Mouse (Mus musculus): ENCODE results near the gene Ddo. TPM values are rescaled to one million over a fixed set of nuclear protein-coding genes. Genes with fewer than 3 reads are reported as not detected.

The Ddo gene
- total and polyA plus RNA-seq, 2 experiments from 2014 or later = 3.1 to 3.7 TPM

DNA sequence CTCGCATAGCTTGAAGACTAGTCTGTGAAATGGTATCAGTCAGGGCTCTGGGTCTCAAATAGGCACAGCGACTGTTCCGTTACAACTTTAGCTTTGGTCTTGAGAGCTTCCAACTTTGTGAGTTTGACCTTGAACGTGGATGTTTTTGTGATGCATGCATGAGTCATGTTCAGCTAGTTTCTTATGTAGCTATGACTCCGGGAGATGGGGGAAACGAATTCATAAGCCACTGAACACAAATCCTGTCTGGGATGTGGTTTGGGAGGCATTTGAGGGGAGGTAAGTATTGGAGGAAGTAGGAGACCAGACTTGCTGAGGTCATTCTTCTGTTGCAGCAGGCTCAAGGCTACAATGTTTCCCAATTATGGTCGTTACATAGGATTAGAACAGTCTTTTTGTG, 46.1 kb downstream of the Ddo start:
- Histone ChIP-seq H3K4me2 (ENCODE audit: low read depth) (no peak overlapping the region), H3K27me3 (ENCODE audit: insufficient read depth, low read length) (no peaks in the 10 kb centered on the region), H3K4me1 (ENCODE audit: insufficient read depth) (no peaks in the 10 kb centered on the region; the same call in 1 of the 2 replicates), H3K36me3 (ENCODE audit: insufficient read depth) (no peaks in the 10 kb centered on the region), H3K4me3 (ENCODE audit: low read depth, low read length) (no peak overlapping the region), H3K9me3 (ENCODE audit: low read length) (no peaks in the 10 kb centered on the region), H3K27ac (ENCODE audit: low read depth, low read length) (no peak overlapping the region), H3K9ac (no peak overlapping the region)
- no peak for TF ChIP-seq CTCF (IDR thresholded peaks at IDR 0.05; ENCODE audit: low read depth)
- DNase-seq (no peak), ATAC-seq (no peak)
- WGBS = 78% methylated on average over 7 of the region's 7 CpGs

DNA sequence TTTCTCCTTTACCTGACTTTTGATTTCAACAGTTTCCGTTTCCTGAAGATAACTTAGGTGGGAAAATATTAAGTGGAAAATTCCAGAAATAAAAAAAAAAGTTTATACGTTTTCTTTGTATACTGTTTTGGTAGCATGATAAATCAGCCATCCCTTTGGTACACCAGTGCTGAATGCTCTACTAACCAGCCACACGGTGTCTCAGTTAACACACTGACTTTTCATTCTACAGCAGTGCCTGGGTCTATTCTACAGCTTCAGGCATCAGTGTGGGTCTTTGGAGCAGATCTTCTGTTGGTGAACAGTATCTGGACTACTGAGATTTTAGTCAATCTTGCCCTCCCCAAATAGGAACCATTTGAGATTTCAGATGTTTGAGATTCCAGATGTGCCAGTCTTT, 48.7 kb downstream of the Ddo start:
- no peak for ATAC-seq
- TF ChIP-seq CTCF (IDR thresholded peaks at IDR 0.05; ENCODE audit: low read depth) = peak; percentile 53
- Histone ChIP-seq H3K27ac (ENCODE audit: low read depth, low read length) (no peak overlapping the region), H3K36me3 (ENCODE audit: insufficient read depth) (no peaks in the 10 kb centered on the region), H3K4me1 (ENCODE audit: insufficient read depth) (peaks cover 10% of the 10 kb centered on the region), H3K27me3 (ENCODE audit: insufficient read depth, low read length) (no peaks in the 10 kb centered on the region), H3K9ac (no peak overlapping the region), H3K4me2 (ENCODE audit: low read depth) (no peak overlapping the region), H3K4me3 (ENCODE audit: low read depth, low read length) (no peak overlapping the region), H3K9me3 (ENCODE audit: low read length) (no peaks in the 10 kb centered on the region)
- DNase-seq = peak; percentile 45
- 77% methylated on average over 3 of the region's 3 CpGs for WGBS

GRCm38 (mm10) chr10:40682470-40682869, 52.7 kb downstream of the Ddo start:
- 20% methylated on average over 8 of the region's 8 CpGs for WGBS
- Histone ChIP-seq H3K9me3 (ENCODE audit: low read length) (no peaks in the 10 kb centered on the region), H3K9ac (peak overlapping the region; percentile 49; the same call in 1 of the 2 replicates), H3K4me2 (ENCODE audit: low read depth) (peak overlapping the region; percentile 77), H3K27ac (ENCODE audit: low read depth, low read length) (peak overlapping the region; percentile 16; the same call in 1 of the 2 replicates), H3K36me3 (ENCODE audit: insufficient read depth) (no peaks in the 10 kb centered on the region), H3K27me3 (ENCODE audit: insufficient read depth, low read length) (no peaks in the 10 kb centered on the region), H3K4me3 (ENCODE audit: low read depth, low read length) (peak overlapping the region; percentile 37; the same call in 1 of the 2 replicates), H3K4me1 (ENCODE audit: insufficient read depth) (peaks cover 16% of the 10 kb centered on the region)
- DNase-seq (peak; percentile 69), ATAC-seq (peak; percentile 74)
- TF ChIP-seq CTCF (IDR thresholded peaks at IDR 0.05; ENCODE audit: low read depth) = no peak

GRCm38 (mm10) chr10:40683092-40683867, 53.5 kb downstream of the Ddo start, which contains the start of gene Mettl24:
Mettl24 (plus strand) TSS chr10:40683282.
- H3K4me2 ChIP-seq (ENCODE audit: low read depth) = peak within 1 kb of the TSS; percentile 77
- H3K4me3 ChIP-seq (ENCODE audit: low read depth, low read length) = peak within 1 kb of the TSS; percentile 37
- no peaks in the 10 kb centered on the region for H3K9me3 ChIP-seq (ENCODE audit: low read length)
- ATAC-seq (peak; percentile 64), DNase-seq (peak; percentile 66)
- H3K27ac ChIP-seq (ENCODE audit: low read depth, low read length) = peak within 1 kb of the TSS; percentile 60
- H3K4me1 ChIP-seq (ENCODE audit: insufficient read depth) = peaks cover 16% of the 10 kb centered on the region
- 1% methylated on average over 50 of the region's 50 CpGs for WGBS
- no peaks in the 10 kb centered on the region for H3K27me3 ChIP-seq (ENCODE audit: insufficient read depth, low read length)
- no peaks in the 10 kb centered on the region for H3K36me3 ChIP-seq (ENCODE audit: insufficient read depth)
- peak; percentile 69 for TF ChIP-seq CTCF (IDR thresholded peaks at IDR 0.05; ENCODE audit: low read depth)
- H3K9ac ChIP-seq = peak within 1 kb of the TSS; percentile 49

DNA sequence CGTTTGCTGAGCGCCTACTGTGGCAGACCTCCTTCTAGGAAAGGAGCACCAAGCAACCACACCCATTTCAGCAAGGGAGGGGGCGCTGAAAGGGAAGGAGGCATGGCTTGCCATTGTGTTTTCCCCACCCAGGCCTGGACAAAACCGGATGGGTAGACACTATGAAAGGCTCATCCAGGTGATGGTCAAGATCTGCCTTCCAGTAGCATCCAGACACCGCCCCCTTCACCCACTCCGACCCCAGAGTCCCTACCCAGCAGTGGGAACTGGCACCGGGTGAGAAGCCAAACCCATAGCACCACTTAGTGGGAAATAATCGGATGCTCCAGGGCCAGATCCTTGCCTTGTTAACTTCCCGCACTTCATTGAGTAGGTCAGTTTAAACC, 54.0 kb downstream of the Ddo start:
- TF ChIP-seq CTCF (IDR thresholded peaks at IDR 0.05; ENCODE audit: low read depth) = no peak
- H3K4me3 ChIP-seq (ENCODE audit: low read depth, low read length) = peak overlapping the region; percentile 37
- no peak overlapping the region for H3K27ac ChIP-seq (ENCODE audit: low read depth, low read length)
- ATAC-seq = no peak
- peaks cover 16% of the 10 kb centered on the region for H3K4me1 ChIP-seq (ENCODE audit: insufficient read depth)
- no peaks in the 10 kb centered on the region for H3K36me3 ChIP-seq (ENCODE audit: insufficient read depth)
- peak overlapping the region; percentile 77 for H3K4me2 ChIP-seq (ENCODE audit: low read depth)
- 62% methylated on average over 9 of the region's 9 CpGs for WGBS
- 0 out of 2 replicates have a peak overlapping the region, but pooled peaks have one; percentile 49 for H3K9ac ChIP-seq
- no peaks in the 10 kb centered on the region for H3K27me3 ChIP-seq (ENCODE audit: insufficient read depth, low read length)
- no peak for DNase-seq
- H3K9me3 ChIP-seq (ENCODE audit: low read length) = no peaks in the 10 kb centered on the region

DNA sequence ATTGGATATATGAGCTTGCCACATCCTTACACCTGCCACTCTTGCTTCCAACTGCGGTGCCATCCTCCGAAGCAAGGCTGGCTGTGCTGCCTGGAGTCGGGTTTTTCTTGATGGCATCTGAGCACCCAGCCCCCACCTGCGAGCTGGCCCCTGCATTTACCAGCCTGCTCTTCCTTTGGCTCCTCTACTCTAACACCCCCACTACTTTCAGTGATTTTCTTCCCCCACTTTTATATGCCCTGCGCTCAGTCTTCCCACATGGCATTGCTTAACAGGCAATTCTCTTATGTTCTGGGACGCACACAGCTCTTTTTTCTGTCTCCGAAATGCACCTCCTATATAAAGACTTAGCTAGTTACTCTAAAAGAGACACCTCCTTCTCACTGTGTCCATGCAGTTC, 54.5 kb downstream of the Ddo start:
- H3K4me1 ChIP-seq (ENCODE audit: insufficient read depth) = peaks cover 16% of the 10 kb centered on the region
- H3K9ac ChIP-seq = no peak overlapping the region
- H3K4me2 ChIP-seq (ENCODE audit: low read depth) = no peak overlapping the region
- DNase-seq (no peak), ATAC-seq (no peak)
- 92% methylated on average over 7 of the region's 7 CpGs for WGBS
- no peaks in the 10 kb centered on the region for H3K27me3 ChIP-seq (ENCODE audit: insufficient read depth, low read length)
- H3K27ac ChIP-seq (ENCODE audit: low read depth, low read length) = no peak overlapping the region
- no peak for TF ChIP-seq CTCF (IDR thresholded peaks at IDR 0.05; ENCODE audit: low read depth)
- no peak overlapping the region for H3K4me3 ChIP-seq (ENCODE audit: low read depth, low read length)
- no peaks in the 10 kb centered on the region for H3K36me3 ChIP-seq (ENCODE audit: insufficient read depth)
- no peaks in the 10 kb centered on the region for H3K9me3 ChIP-seq (ENCODE audit: low read length)

GRCm38 (mm10) chr10:40685641-40686040, 55.8 kb downstream of the Ddo start:
- Histone ChIP-seq H3K9ac (no peak overlapping the region), H3K27ac (ENCODE audit: low read depth, low read length) (no peak overlapping the region), H3K4me2 (ENCODE audit: low read depth) (no peak overlapping the region), H3K4me1 (ENCODE audit: insufficient read depth) (peaks cover 16% of the 10 kb centered on the region), H3K27me3 (ENCODE audit: insufficient read depth, low read length) (no peaks in the 10 kb centered on the region), H3K36me3 (ENCODE audit: insufficient read depth) (no peaks in the 10 kb centered on the region), H3K4me3 (ENCODE audit: low read depth, low read length) (no peak overlapping the region), H3K9me3 (ENCODE audit: low read length) (no peaks in the 10 kb centered on the region)
- TF ChIP-seq CTCF (IDR thresholded peaks at IDR 0.05; ENCODE audit: low read depth) = no peak
- ATAC-seq (no peak), DNase-seq (no peak)
- 58% methylated on average over 8 of the region's 8 CpGs for WGBS

Measured in forebrain, postnatal 0 days (tissue).